Mouse (Mus musculus) CD4-positive naive resting alpha-beta T cell, adult 76 days (primary cell): ENCODE measurements around the gene Gm2022. TPM values are rescaled to one million over a fixed set of nuclear protein-coding genes. Genes with fewer than 3 reads are reported as not detected.

Experiments used
- total RNA-seq: library from RNA; stranded (reverse); gene quantifications from one replicate; pipeline ENCODE4 v1.2.4, GENCODE M21; 2023

The Gm2022 gene
- not detected for total RNA-seq

DNA sequence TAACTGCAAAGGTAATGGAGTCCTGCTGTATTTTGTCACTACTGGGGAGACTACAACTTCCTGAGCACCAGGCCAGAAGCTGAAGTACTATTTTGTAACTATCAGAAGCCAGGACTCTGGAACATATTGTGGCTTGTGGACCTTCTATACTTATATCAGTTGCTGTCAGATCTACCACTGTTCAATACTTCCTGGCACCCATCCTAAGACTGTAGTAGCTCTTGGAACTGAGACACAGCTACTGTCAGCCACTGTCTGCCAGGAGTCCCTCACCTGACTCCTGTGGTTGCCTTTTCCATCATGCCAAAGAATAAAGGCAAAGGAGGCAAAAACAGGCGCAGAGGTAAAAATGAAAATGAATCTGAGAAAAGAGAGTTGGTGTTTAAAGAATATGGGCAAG, at the start of gene Gm2022:
Gene Gm2022 (plus strand): TSS at position 301 of the 400 bp plus-strand sequence.

DNA sequence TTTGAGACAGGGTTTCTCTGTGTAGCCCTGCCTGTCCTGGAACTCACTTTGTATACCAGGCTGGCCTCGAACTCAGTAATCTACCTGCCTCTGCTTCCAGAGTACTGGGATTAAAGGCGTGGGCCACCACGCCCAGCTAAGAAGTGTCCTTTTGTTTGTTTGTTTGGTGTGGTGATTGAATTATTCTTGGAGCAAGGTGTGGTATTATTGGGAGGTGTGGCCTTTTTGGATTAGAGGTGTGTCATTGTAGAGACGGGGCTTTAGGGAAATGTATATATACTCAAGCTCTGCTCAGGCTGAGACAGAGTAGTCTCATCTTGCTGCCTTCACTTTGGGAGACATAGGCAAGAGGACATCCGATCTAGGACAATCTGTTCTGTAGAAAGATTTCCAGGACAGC, 21.4 kb upstream of the Gm2022 start, which contains the start of gene Gm2016:
Gene Gm2016 (plus strand): TSS at position 301 of the 400 bp plus-strand sequence.

DNA sequence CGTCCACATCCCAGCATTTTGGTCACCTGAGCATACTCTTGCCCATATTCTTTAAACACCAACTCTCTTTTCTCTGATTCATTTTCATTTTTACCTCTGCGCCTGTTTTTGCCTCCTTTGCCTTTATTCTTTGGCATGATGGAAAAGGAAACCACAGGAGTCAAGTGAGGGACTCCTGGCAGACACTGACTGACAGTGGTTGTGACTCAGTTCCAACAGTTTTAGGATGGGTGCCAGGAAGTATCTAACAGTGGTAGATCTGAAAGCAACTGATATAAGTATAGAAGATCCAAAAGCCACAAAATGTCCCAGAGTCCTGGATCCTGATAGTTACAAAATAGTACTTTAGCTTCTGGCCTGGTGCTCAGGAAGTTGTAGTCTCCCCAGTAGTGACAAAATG, 24.6 kb downstream of the Gm2022 start, which contains the start of gene Gm2035:
Gene Gm2035 (minus strand): TSS at position 137 of the 400 bp plus-strand sequence.

Other genes starting within 250 kb of the Gm2022 start
- gene Gm21319, start 119.6 kb upstream of the Gm2022 start, total RNA-seq = not detected
- not detected for gene Gm21936, start 99.9 kb upstream of the Gm2022 start, total RNA-seq
- gene BB287469, start 78.8 kb upstream of the Gm2022 start, total RNA-seq = not detected
- gene Gm2001, start 53.0 kb upstream of the Gm2022 start, total RNA-seq = not detected
- not detected for gene Gm2016, start 21.3 kb upstream of the Gm2022 start, total RNA-seq
- gene Gm2035, start 24.5 kb downstream of the Gm2022 start, total RNA-seq = not detected
- gene Gm2042, start 58.7 kb downstream of the Gm2022 start, total RNA-seq = not detected
- not detected for gene Gm2075, start 116.5 kb downstream of the Gm2022 start, total RNA-seq
- not detected for gene Gm6803, start 123.4 kb downstream of the Gm2022 start, total RNA-seq
- not detected for gene Gm2056, start 131.6 kb downstream of the Gm2022 start, total RNA-seq
- not detected for gene Gm16368, start 188.3 kb downstream of the Gm2022 start, total RNA-seq